Mouse (Mus musculus) midbrain, embryonic 13.5 days (tissue): ENCODE measurements at regions not wholly inside any gene's neighbourhood (a gene's known extent, or its start where the extent isn't known, plus 50 kb on each side); places are given as distances from the start of the nearest gene placed in this dataset.

Source experiments
- ATAC-seq: fragments of 200-750 bp; cut with Nextera tagmentation; 2 replicates; pipeline ENCODE4 v1.8.0; 2017; ENCODE audit warnings: mild to moderate bottlenecking, moderate TSS enrichment, moderate library complexity
- H3K27ac ChIP-seq: fragments of 300-500 bp; sonication (generic); 2 replicates; pipeline ENCODE4 v1.5.1; 2015; ENCODE audit warnings: inconsistent platforms, mild to moderate bottlenecking, moderate library complexity
- H3K27me3 ChIP-seq: fragments of 300-500 bp; sonication (generic); 2 replicates; pipeline ENCODE4 v1.6.1; 2015; ENCODE audit warnings: mild to moderate bottlenecking, inconsistent platforms
- H3K36me3 ChIP-seq: fragments of 300-500 bp; sonication (generic); 2 replicates; pipeline ENCODE4 v1.6.1; 2015; ENCODE audit warnings: mild to moderate bottlenecking, inconsistent platforms
- H3K4me1 ChIP-seq: fragments of 300-500 bp; sonication (generic); replicated peaks from 2 replicates; pipeline ENCODE4 v1.6.1; 2015; ENCODE audit warnings: inconsistent platforms
- H3K4me2 ChIP-seq: fragments of 300-500 bp; sonication (generic); replicated peaks from 2 replicates; pipeline ENCODE4 v1.6.1; 2015; ENCODE audit warnings: moderate library complexity, mild to moderate bottlenecking, inconsistent platforms
- H3K4me3 ChIP-seq: fragments of 300-500 bp; sonication (generic); replicated peaks from 2 replicates; pipeline ENCODE4 v1.5.1; 2015; ENCODE audit warnings: mild to moderate bottlenecking, inconsistent platforms
- H3K9ac ChIP-seq: fragments of 300-500 bp; sonication (generic); replicated peaks from 2 replicates; pipeline ENCODE4 v1.6.1; 2015; ENCODE audit warnings: mild to moderate bottlenecking, inconsistent platforms
- H3K9me3 ChIP-seq: fragments of 300-500 bp; sonication (generic); 2 replicates; pipeline ENCODE4 v1.6.1; 2016; ENCODE audit warnings: mild to moderate bottlenecking, inconsistent platforms
- WGBS: fragments of 180-500 bp; shearing (Covaris S2); methylation state at CpG from one replicate; pipeline ENCODE4 v1.1.7; 2015; 5-methylcytosine and 5-hydroxymethylcytosine counted together

- ATAC-seq: no peak
- no peak overlapping the region for H3K4me3 ChIP-seq
- H3K36me3 ChIP-seq: no peaks in the 10 kb centered on the region
- no peaks in the 10 kb centered on the region for H3K27me3 ChIP-seq
- H3K4me1 ChIP-seq: peaks cover 7% of the 10 kb centered on the region; the same call in 1 of the 2 replicates
- WGBS: 86% methylated on average over 8 of the region's 8 CpGs
- no peak overlapping the region for H3K4me2 ChIP-seq
- no peak overlapping the region for H3K9ac ChIP-seq
- no peak overlapping the region for H3K27ac ChIP-seq
- no peaks in the 10 kb centered on the region for H3K9me3 ChIP-seq
Measured at GRCm38 (mm10) chr1:73456359-73457062, 440.8 kb upstream of the Tnp1 start.

GRCm38 (mm10) chr1:73444216-73444890 lies 428.6 kb upstream of the Tnp1 start:
- ATAC-seq: no peak
- no peak overlapping the region for H3K9ac ChIP-seq
- no peak overlapping the region for H3K4me2 ChIP-seq
- no peaks in the 10 kb centered on the region for H3K36me3 ChIP-seq
- no peak overlapping the region for H3K27ac ChIP-seq
- H3K9me3 ChIP-seq: no peaks in the 10 kb centered on the region
- no peak overlapping the region for H3K4me3 ChIP-seq
- no peaks in the 10 kb centered on the region for H3K27me3 ChIP-seq
- H3K4me1 ChIP-seq: peaks cover 6% of the 10 kb centered on the region
- WGBS: 44% methylated on average over 6 of the region's 6 CpGs

GRCm38 (mm10) chr1:73438385-73438784 lies 422.7 kb upstream of the Tnp1 start:
- Histone ChIP-seq H3K27me3 (no peaks in the 10 kb centered on the region), H3K4me3 (no peak overlapping the region), H3K36me3 (no peaks in the 10 kb centered on the region), H3K9me3 (no peaks in the 10 kb centered on the region), H3K9ac (no peak overlapping the region), H3K4me2 (no peak overlapping the region), H3K4me1 (peaks cover 11% of the 10 kb centered on the region), H3K27ac (no peak overlapping the region)
- WGBS: 76% methylated on average over 8 of the region's 8 CpGs
- ATAC-seq: no peak

GRCm38 (mm10) chr1:73428101-73428500 lies 412.4 kb upstream of the Tnp1 start:
- ATAC-seq: no peak

GRCm38 (mm10) chr1:73425049-73425448 lies 409.3 kb upstream of the Tnp1 start:
- no peaks in the 10 kb centered on the region for H3K4me1 ChIP-seq
- H3K4me3 ChIP-seq: no peak overlapping the region
- ATAC-seq: no peak
- H3K9ac ChIP-seq: no peak overlapping the region
- no peaks in the 10 kb centered on the region for H3K27me3 ChIP-seq
- H3K27ac ChIP-seq: no peak overlapping the region
- no peak overlapping the region for H3K4me2 ChIP-seq
- 87% methylated on average over 7 of the region's 7 CpGs for WGBS
- H3K9me3 ChIP-seq: no peaks in the 10 kb centered on the region
- no peaks in the 10 kb centered on the region for H3K36me3 ChIP-seq

More at GRCm38 (mm10) chr1:73428101-73428500, 412.4 kb upstream of the Tnp1 start:
- Histone ChIP-seq H3K4me3 (no peak overlapping the region), H3K4me1 (no peaks in the 10 kb centered on the region), H3K36me3 (no peaks in the 10 kb centered on the region), H3K4me2 (no peak overlapping the region), H3K27me3 (no peaks in the 10 kb centered on the region), H3K9me3 (no peaks in the 10 kb centered on the region), H3K27ac (no peak overlapping the region), H3K9ac (no peak overlapping the region)
- 94% methylated on average over 4 of the region's 4 CpGs for WGBS

- H3K36me3 ChIP-seq: no peaks in the 10 kb centered on the region
- no peak overlapping the region for H3K4me2 ChIP-seq
- no peak overlapping the region for H3K27ac ChIP-seq
- no peak overlapping the region for H3K4me3 ChIP-seq
- H3K4me1 ChIP-seq: no peaks in the 10 kb centered on the region
- no peak overlapping the region for H3K9ac ChIP-seq
- H3K9me3 ChIP-seq: no peaks in the 10 kb centered on the region
- no peaks in the 10 kb centered on the region for H3K27me3 ChIP-seq
- 87% methylated on average over 2 of the region's 2 CpGs for WGBS
- no peak for ATAC-seq
Measured at GRCm38 (mm10) chr1:73418196-73418595, 402.5 kb upstream of the Tnp1 start.

- Histone ChIP-seq H3K4me3 (no peak overlapping the region), H3K4me1 (no peaks in the 10 kb centered on the region), H3K27ac (no peak overlapping the region), H3K4me2 (no peak overlapping the region), H3K9me3 (no peaks in the 10 kb centered on the region; the same call in 1 of the 2 replicates), H3K27me3 (no peaks in the 10 kb centered on the region), H3K9ac (no peak overlapping the region), H3K36me3 (no peaks in the 10 kb centered on the region)
- ATAC-seq: no peak
- WGBS: 95% methylated on average over 2 of the region's 2 CpGs
Measured at GRCm38 (mm10) chr1:73411452-73411851, 395.7 kb upstream of the Tnp1 start.

GRCm38 (mm10) chr1:73399178-73399577 lies 383.5 kb upstream of the Tnp1 start:
- no peak overlapping the region for H3K9ac ChIP-seq
- H3K4me2 ChIP-seq: no peak overlapping the region
- no peaks in the 10 kb centered on the region for H3K4me1 ChIP-seq
- 67% methylated on average over 3 of the region's 3 CpGs for WGBS
- H3K9me3 ChIP-seq: no peaks in the 10 kb centered on the region
- ATAC-seq: no peak
- H3K27me3 ChIP-seq: no peaks in the 10 kb centered on the region
- no peak overlapping the region for H3K4me3 ChIP-seq
- no peaks in the 10 kb centered on the region for H3K36me3 ChIP-seq
- H3K27ac ChIP-seq: no peak overlapping the region

- Histone ChIP-seq H3K9ac (no peak overlapping the region), H3K4me1 (no peaks in the 10 kb centered on the region), H3K27me3 (no peaks in the 10 kb centered on the region), H3K27ac (no peak overlapping the region), H3K9me3 (no peaks in the 10 kb centered on the region), H3K4me2 (no peak overlapping the region), H3K36me3 (no peaks in the 10 kb centered on the region), H3K4me3 (no peak overlapping the region)
- WGBS: 76% methylated on average over 1 of the region's 1 CpGs
- ATAC-seq: no peak
Measured at GRCm38 (mm10) chr1:73395034-73395433, 379.3 kb upstream of the Tnp1 start.

GRCm38 (mm10) chr1:73394466-73394865 lies 378.8 kb upstream of the Tnp1 start:
- H3K36me3 ChIP-seq: no peaks in the 10 kb centered on the region
- no peak for ATAC-seq
- 74% methylated on average over 1 of the region's 1 CpGs for WGBS

GRCm38 (mm10) chr1:73392077-73392476 lies 376.4 kb upstream of the Tnp1 start:
- Histone ChIP-seq H3K9ac (no peak overlapping the region), H3K4me3 (no peak overlapping the region), H3K27me3 (no peaks in the 10 kb centered on the region), H3K9me3 (no peaks in the 10 kb centered on the region), H3K4me2 (no peak overlapping the region), H3K4me1 (no peaks in the 10 kb centered on the region), H3K36me3 (no peaks in the 10 kb centered on the region), H3K27ac (no peak overlapping the region)
- no peak for ATAC-seq
- 77% methylated on average over 10 of the region's 10 CpGs for WGBS

More at GRCm38 (mm10) chr1:73394466-73394865, 378.8 kb upstream of the Tnp1 start:
- Histone ChIP-seq H3K9ac (no peak overlapping the region), H3K27ac (no peak overlapping the region), H3K27me3 (no peaks in the 10 kb centered on the region), H3K9me3 (no peaks in the 10 kb centered on the region), H3K4me1 (no peaks in the 10 kb centered on the region), H3K4me3 (no peak overlapping the region), H3K4me2 (no peak overlapping the region)

- Histone ChIP-seq H3K4me1 (no peaks in the 10 kb centered on the region), H3K27me3 (no peaks in the 10 kb centered on the region), H3K9me3 (no peaks in the 10 kb centered on the region), H3K9ac (no peak overlapping the region), H3K36me3 (no peaks in the 10 kb centered on the region), H3K4me3 (no peak overlapping the region), H3K27ac (no peak overlapping the region), H3K4me2 (no peak overlapping the region)
- no peak for ATAC-seq
- WGBS: 76% methylated on average over 3 of the region's 3 CpGs
Measured at GRCm38 (mm10) chr1:73389976-73390375, 374.3 kb upstream of the Tnp1 start.
